Mouse (Mus musculus) liver, postnatal 0 days (tissue): Measurements from ENCODE around the gene Tulp1.

Experiments used
- CTCF ChIP-seq: sonication (generic); IDR thresholded peaks from 2 replicates; pipeline ENCODE4 v1.5.1; 2016; ENCODE audit warnings: antibody characterized with exemption, low read depth
- EP300 ChIP-seq: IDR thresholded peaks from 2 replicates; pipeline ENCODE4 v1.6.1; 2016; ENCODE audit warnings: antibody characterized with exemption, low read depth, mild to moderate bottlenecking

- TF ChIP-seq EP300 (no peak), CTCF (no peak)
These were observed 27.5 kb downstream of the Tulp1 start for GRCm38 (mm10) chr17:28337547-28337946.
